Mouse (Mus musculus) adrenal gland, postnatal 14 days (tissue): ENCODE results near the gene Armc3. TPM values are rescaled to one million over a fixed set of nuclear protein-coding genes. Genes with fewer than 3 reads are reported as not detected.

Experiments
- DNase-seq: peaks from one replicate; pipeline ENCODE4 v3.0.0; 2021; ENCODE audit warnings: mixed read lengths
- long read RNA-seq, 2 experiments: library from polyadenylated mRNA; stranded (forward); transcript quantifications; one replicate each; pipeline ENCODE4 v2.0.0; 2021
- total RNA-seq: library from RNA; stranded (reverse); gene quantifications from 2 replicates; pipeline ENCODE4 v1.2.3, GENCODE M21; 2021

Armc3 gene
- total RNA-seq = not detected in 2 replicates
- long read RNA-seq, experiment 1, partial matches to known transcripts = 0 of 2 reads
- long read RNA-seq, experiment 1, other reads (novel, unspliced or antisense) = 2 of 2 reads
- long read RNA-seq, experiment 2, partial matches to known transcripts = 0 of 2 reads
- long read RNA-seq, experiment 2, other reads (novel, unspliced or antisense) = 2 of 2 reads

DNA sequence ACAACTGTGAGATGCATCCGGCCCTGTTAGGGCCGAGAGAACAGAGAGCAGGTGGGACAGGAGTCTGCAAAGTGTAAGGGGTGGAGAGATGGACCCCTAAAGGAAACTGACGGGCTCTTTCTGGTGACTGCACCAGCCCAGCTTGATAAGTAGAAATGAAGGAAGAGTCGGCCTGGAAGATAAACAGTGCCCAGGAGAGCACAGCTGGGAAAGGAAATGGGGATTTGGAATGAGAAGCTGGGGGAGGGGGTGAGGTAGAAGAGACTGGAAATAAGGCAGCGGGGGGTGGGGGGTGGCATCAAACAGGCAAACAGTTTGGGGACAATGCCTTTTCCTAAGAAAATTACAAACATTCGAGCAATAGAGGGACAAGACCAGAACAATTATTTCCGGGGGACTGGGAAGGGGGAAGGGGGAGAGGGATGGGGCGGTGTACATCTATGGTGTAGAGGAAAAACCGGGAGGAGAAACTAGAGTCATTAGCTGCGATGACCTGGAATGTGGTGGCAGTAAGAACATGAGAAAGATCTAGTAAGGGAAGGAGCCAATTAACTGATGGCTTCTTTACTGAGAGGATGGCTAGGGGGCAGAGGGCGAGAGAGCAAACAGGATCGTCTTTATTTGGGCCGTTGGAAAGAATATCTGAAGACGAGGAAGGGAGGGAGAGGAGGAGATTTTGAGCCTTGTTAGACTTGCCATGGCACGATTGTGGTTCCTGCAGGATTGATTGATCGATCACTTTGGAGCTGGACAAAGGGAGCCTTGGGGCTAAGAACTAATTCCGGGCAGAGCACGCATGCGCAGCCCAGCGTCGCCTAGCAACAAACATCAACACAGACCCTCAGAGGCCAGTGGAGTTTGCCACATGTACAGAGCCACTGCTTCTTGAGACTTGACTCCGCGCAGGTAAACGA lies at the start of gene Armc3:
TSS of gene Armc3 (plus strand) at position 851 of the 914 bp plus-strand sequence.
- DNase-seq = peak; percentile 55

DNA sequence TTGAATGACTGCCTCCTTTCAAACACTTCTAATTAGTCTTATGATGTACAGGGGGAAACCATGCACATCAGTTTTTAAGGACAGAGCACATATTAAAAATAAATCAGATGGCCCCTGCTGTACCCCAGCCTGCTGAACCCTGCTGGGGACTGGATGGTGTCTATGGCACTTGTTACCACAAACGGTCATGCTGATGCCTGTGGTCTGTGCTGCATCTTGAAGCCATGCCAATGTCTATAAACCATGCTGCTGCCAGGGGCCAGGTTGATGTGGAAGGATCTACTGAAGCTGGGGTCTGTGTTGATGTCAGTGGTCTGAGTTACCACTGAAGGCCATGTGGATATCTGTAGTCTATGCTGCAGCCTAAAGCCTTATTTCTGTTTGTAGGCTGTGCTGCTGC lies 46.4 kb upstream of the Armc3 start:
- DNase-seq = no peak

DNA sequence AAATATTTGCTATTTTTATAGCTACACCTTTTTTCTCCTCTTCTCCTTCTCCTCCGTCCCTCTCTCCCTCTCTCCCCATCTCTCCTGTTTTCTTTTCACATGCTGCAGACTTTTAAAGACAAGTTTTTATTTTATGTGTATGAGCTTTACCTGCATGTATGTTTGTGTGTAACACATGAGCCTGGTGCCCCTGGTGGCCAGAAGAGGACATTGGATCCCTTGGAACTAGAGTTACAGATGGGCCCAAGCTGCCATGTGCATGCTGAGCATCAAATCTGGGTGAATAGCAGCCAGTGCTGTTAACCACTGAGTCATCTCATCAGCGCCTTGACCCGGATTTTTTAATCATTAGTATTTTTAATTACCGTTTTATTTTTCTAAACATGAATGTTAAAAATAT lies 42.9 kb upstream of the Armc3 start:
- peak; percentile 31 for DNase-seq

DNA sequence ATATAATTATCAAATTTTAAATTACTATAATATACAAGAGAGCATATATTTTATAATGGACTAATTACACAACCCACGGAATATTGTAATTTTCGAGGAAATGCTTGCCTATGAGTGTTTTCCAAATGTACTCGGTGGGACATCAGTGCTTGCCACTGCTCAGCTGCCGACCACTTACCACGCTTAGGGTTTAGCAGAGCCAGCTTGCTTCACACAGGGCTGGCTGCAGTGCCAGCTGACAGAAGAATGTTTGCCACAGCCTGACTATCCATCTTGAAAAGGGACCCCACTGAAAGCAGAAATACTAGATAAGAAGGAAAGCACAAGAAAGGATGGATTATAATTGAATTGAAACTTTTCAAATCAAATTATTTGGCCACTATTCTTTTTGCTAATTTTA lies 39.6 kb upstream of the Armc3 start:
- DNase-seq = no peak

DNA sequence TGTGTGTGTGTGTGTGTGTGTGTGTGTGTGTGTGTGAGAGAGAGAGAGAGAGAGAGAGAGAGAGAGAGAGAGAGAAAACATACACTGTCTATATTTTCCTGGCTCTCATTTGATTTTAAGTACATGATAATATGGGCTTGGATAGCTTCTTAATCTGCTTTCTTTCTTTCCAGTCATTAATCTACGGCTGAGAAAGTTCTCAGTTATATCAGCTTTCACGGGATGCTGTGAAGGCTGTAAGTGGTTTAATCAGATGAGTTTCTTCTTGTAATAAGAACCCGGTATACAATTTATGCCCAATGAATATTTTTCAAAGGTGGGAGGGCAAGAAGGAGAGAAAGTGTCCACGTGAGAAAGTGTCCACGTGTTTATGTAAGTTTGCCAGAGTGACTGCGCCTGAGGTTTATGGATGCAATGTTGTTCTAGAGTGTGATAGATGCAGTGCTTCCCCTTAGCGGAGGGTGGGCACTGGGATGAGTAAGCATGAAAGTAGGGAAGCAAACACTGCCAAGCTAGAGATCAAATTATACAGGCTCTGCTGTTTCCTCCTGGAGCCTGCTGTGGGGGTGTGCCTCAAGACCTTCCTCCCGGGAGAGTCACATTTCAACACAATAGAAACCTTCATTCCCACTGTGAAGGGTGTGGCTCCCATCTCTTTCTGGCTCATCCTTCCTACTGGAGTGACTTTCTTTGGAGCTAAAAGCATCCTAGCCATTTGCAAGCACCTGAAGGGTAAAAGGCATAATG lies 38.6 kb upstream of the Armc3 start:
- DNase-seq = no peak

DNA sequence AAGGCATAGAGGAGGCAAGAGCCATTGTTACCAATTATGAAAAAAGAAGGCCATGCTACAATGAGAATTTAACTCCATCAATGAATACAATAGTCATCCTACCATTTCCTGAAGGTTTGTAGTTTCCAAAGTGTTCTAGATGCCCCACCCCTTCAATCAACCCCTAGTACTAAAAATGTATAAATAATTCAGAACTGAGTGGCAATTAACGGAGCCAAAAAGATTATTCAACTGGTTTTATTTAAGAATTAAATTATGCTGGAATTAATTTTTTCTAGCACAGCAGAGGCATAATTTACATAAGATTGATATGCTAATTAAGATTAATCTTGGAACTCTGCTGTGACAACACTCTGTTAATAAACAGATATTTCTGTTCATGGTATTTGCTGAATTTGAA lies 34.9 kb upstream of the Armc3 start:
- DNase-seq = no peak

DNA sequence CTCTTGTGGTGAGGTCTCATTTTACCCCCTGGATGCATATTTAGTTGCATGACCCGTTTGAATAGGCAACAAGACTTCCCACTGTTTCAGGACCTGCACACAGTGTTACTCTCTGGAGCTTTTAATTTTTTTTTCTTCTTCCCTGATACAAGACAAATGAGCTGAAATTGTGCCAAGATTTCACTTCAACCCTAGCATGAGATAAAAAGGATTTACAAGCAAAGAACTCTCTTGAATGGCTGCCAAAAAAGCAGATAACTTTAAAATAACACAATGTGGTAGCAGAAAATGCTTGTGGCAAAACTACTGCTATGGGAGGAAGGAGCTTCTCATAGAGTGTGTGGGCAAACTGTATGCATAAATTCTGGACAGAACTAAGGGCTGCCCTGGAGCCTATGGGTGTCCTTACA lies 22.3 kb upstream of the Armc3 start:
- DNase-seq = no peak

DNA sequence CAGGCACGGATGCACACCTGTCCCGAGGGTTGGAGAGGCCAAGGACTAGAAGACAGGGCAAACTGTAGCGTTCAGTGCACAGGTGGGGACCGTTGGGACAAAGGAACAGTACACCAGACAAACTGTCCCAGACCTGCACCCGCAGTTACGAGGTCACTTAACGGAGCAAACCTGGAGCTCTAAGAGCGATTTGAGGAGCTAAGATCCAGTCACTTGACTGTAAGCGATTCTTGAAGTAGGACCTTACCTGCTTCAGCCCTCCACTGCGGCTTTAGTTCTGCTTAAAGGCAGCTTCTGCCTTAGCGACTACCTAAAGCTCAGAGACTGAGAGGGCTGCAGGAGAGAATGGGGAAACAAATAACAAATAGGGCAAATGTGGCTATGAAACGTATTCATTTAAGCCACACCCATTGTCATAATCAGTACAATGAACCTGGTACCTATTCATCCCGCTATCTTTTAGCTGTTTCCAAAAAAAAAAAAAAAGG lies 308 bp downstream of the Armc3 start:
- DNase-seq = no peak

DNA sequence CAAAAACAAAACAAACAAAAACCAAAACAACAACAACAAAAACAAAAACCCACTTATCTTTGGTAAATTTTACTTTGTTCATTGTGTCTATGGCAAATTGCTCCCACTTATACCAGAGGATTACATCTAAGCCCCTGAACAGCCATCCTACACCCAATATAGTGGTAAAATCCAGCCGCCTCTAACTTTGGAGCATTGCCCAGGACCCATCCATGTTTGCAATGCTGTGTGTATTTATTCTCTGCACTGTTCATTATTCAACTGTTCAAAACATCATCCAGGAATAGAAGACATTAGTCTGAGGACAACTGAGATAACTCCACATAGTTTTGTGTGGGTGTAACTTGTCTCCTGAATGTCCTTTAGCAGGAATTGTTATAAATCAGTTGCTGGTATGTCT lies 1.0 kb downstream of the Armc3 start:
- DNase-seq = no peak

DNA sequence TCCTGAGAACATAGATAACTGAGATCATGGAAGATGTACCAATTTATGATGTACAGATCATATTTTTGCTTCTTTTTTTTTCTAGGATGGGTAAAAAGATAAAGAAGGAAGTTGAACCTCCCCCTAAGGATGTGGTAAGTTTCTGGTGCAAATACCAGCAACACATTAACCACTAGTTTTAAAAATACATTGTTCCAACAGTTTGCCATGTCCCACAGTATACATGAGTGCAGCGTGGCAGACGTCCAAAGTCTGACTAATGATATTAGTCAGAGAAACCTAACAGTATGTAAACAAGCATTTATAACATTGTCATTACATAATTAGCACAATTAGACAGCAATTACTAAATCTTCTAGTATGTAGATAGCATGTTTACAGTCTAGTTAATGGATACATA lies 2.6 kb downstream of the Armc3 start:
- DNase-seq = peak; percentile 3

DNA sequence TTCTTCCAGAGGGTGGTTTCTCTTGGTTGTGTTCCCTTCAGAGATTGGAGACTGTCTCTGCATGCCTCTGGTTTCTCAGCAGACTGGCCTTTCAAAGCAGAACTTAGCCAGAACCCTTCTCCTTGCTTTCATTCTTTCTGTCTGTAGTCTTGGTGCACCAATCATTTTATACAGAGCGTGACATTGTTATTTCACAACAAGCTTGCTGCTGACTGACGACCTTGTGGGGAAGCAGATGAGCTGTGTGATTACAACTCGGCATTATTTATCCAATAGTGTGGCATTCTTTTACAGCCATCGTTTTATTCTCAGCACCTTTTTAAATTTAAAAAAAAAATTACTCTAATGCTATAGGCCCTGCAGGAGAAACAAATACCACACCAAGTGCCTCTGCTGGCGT lies 35.2 kb downstream of the Armc3 start:
- DNase-seq = no peak

DNA sequence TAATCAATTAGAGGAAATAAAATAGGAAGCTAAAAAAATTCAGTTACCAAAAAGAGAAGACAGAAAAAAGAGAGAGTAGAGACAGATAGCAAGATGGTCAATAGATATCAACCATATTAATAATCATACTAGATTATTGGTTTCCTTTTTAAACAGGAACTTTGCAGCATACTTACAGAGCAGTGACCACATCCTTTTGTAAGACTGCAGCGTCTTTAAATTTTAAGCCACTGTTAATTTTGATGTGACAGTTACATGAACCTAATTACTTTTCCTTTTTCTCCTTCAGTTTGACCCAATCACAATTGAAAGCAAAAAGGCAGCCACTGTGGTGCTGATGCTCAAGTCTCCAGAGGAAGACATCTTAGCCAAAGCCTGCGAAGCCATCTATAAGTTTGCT lies 36.1 kb downstream of the Armc3 start:
- DNase-seq = no peak

DNA sequence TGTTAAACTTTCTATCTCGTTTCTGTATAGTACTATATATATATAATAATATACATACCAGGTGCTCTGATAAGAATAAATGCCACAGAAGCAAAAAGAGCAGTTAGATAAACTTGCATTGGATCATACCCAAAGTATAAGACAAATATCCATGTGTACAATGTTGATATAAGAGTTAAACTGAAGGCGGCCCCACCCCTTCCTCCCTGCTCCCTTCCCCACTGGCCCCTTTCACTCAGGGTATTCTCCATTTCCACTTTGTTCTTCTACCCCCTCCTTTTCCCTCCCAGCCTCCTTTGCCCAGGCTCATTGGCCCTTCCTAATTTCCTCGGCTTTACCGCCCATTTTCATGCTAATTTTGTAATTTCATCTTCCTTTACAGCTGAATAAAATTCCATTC lies 36.5 kb downstream of the Armc3 start:
- no peak for DNase-seq

DNA sequence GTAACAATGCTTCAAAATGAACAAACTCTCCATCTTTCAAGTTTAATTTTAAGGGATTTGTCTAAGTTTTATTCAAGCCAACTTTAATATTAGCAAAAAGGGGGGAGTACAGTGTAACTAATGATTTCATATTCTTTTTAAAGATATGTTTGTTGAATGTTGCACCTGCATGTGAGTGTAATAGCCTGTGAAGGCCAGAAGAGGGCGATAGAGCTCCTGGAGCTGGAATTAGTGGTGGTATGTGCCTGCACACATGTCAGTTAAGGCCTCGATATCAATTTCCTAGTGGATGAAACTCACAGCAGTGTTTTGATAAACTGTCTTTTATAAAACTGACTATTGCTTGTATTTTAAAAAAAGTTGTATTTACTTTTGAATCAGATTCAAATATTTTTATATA lies 39.7 kb downstream of the Armc3 start:
- DNase-seq = no peak

DNA sequence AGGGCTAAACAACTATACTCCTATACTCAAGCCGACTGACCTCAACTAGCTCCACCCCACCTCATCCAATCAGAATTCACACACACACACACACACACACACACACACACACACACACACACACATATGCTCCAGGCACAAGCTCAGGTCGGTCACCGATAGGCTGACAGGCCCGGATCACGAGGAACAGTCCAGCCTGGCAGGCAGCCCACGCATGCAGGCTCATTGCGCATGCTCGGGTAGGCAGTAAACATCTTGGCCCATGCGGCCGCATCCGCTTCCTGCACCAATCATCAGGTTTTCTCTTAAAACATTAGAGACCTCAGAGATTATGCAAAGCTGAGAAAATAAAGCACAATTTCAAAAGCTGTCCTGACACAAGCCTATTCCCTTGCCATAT lies 50.5 kb downstream of the Armc3 start:
- DNase-seq = no peak

DNA sequence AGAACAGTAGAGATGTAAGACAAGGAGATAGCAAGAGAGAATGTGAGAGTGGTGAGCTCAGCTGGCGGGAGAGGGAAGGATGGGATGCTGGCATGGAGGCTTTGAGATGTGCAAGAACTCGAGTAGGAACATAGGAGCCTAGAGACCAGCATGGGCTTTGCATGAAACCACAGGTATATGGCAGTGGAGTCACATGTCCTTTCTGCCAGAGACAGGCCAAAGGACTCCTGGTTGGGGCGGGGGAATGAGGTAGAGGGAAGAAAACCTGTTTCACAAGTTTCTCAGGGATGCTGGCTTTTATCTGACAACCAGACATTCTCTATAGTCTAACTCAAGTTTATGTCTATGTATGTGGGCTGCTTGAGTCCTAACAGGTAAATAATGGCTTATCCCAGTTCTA lies 55.9 kb downstream of the Armc3 start:
- DNase-seq = no peak

DNA sequence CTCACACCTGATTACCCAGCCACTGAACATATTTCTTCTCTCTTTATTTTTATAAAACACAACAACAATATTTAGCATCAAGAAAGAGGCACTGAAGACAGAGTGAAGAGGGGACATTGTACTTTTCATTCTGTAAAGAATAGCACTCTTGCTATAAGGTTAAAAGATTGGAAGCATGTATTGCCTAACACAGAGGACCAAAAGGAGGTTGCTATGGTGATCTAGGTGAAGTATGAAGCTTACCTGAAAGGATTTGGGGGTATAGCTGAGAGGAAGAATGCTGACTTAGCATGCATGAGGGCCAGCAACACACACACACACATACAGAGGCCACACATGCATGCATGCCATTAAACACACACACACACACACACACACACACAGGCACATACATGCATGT lies 58.2 kb downstream of the Armc3 start:
- no peak for DNase-seq

DNA sequence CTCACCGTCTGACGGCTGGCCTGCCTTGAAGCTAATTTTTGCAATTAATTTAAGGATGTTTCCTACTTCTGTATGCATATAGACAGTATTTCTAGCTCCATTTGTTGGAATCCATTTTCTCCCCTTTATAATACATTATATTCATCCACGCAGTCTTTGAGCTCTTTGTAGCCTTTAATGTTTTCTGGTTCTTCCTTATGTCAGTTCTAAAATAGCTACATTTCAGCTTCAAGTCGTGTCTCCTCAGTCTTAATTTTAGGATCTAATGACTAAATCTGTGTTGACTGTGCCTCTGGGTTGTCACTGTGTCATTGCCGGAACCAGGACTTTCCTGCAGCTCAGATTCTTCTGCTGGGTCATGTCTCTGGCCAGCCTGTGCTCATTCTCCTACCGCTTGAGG lies 61.3 kb downstream of the Armc3 start:
- DNase-seq = no peak

DNA sequence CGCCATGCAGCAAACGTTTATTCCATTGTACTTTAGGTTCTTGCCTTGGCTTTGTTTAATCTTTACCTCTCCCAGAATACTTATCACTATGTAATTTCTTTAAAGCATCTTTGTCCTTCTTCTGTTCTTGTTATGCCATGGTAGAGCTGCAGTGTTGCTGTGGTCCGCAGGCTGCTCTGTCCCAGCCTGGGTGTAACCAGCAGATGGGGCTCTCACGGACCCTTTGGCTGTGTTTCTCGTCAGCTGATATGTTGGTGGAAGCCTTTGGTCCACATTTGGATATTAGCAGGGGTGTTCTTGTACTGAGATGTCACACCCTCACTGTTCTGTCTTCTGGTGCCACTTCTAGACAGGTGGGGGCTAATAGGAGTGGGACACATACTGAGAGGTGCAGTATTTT lies 64.3 kb downstream of the Armc3 start:
- no peak for DNase-seq

DNA sequence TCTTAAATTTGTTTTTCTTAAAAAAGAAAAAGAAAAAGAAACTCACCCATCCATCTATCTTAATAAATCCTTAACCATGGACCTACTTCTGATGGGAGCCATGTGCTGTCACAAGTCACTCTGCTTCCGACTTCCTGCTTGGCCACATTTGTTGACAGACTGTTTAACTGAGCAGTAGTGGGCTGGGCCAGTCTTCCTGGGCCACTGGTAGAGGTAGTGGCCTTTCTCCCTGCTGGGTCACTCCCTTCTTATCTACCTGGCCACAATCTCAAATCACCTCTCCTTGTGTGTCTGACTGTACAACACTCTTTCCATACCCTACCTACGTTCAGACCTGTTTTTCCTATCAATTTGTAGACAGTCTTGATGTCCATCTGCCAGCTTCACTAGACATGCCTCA lies 66.7 kb downstream of the Armc3 start:
- no peak for DNase-seq

DNA sequence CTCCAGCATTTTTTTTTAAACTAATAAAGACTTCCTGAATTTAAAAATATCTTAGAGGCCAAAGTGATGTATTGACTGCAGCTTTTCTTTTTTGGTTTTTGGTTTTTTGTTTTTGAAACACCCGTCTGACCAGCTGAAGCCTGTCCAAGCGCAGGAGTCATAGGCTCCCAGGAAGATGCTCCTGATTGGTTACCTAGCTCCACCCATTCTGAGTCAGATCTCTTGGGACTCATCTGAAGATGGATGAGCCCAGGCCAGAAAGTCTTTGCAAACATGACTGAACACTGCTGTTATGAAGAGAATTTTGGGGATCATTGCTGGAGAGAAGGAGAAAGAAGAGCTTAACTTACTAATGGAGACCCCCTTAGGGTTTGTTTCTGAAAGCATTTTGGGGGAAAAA lies 68.3 kb downstream of the Armc3 start:
- no peak for DNase-seq

DNA sequence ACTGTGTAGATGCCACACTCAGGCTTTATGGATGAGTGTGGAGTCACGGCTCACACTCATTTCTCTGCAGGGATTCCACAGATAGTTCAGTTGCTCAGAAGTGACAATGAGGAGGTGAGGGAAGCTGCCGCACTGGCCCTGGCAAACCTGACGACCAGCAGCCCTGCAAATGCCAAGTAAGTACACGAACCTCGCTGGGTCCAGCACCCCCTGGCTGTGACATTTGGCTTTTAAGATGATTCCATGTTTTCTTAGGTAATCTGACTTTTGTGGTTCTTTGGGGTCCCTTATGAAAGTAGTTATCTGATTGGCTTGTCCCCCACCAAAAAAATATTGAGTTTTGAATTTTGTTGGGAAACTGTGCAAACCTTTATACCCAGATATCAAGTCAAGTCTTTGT lies 70.9 kb downstream of the Armc3 start:
- peak; percentile 8 for DNase-seq

DNA sequence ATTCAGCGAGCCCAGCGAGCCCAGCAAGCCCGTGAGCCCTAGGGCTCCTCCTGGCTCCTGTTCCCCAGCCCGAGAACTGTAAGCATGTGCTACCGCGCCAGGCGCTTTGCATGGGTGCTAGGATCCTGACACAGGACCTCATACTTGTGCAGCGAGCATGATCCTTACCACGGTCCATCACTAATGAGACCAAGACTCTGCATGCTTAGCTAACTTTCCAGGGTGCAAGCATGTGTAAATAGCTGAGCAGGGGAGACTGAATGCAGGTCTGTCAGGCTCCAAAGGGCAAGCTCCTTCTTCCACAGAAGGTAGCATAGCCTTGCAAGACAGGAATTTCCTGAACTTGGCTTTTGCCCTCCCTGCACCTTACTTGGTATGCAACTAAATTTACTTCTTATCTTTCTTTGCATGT lies 71.6 kb downstream of the Armc3 start:
- peak; percentile 6 for DNase-seq
